Mouse (Mus musculus) stomach, embryonic 16.5 days (tissue): ENCODE data around the gene Gm21679. TPM values are rescaled to one million over a fixed set of nuclear protein-coding genes. Genes with fewer than 3 reads are reported as not detected.
"Not testable (repeated sequence)": the region's sequence is repeated elsewhere in the genome, so short reads cannot be mapped to it uniquely, and the experiment has no call there.

Experiments
- ATAC-seq: fragments of 200-750 bp; cut with Nextera tagmentation; 2 replicates; pipeline ENCODE4 v1.8.0; 2017; ENCODE audit warnings: moderate number of reproducible peaks, moderate TSS enrichment; ENCODE audit not compliant: insufficient read depth, low FRiP score
- H3K27ac ChIP-seq: fragments of 300-500 bp; sonication (generic); 2 replicates; pipeline ENCODE4 v1.5.1; 2014; ENCODE audit warnings: low read length
- H3K27me3 ChIP-seq: fragments of 300-500 bp; sonication (generic); 2 replicates; pipeline ENCODE4 v1.6.1; 2014; ENCODE audit warnings: low read length, control low read depth, mixed read lengths; ENCODE audit not compliant: control insufficient read depth, insufficient read depth
- H3K36me3 ChIP-seq: fragments of 300-500 bp; sonication (generic); 2 replicates; pipeline ENCODE4 v1.6.1; 2014; ENCODE audit warnings: low read length; ENCODE audit not compliant: control insufficient read depth, insufficient read depth
- H3K4me1 ChIP-seq: fragments of 300-500 bp; sonication (generic); 2 replicates; pipeline ENCODE4 v1.6.1; 2014; ENCODE audit warnings: low read length, control low read depth, mixed read lengths; ENCODE audit not compliant: control insufficient read depth, insufficient read depth
- H3K4me2 ChIP-seq: fragments of 300-500 bp; sonication (generic); 2 replicates; pipeline ENCODE4 v1.6.1; 2014; ENCODE audit warnings: low read depth, low read length, mixed read lengths
- H3K4me3 ChIP-seq: fragments of 300-500 bp; sonication (generic); replicated peaks from 2 replicates; pipeline ENCODE4 v1.5.1; 2014; ENCODE audit warnings: mild to moderate bottlenecking, low read length
- H3K9ac ChIP-seq: fragments of 300-500 bp; sonication (generic); 2 replicates; pipeline ENCODE4 v1.6.1; 2014; ENCODE audit warnings: low read length
- H3K9me3 ChIP-seq: fragments of 300-500 bp; sonication (generic); replicated peaks from 2 replicates; pipeline ENCODE4 v1.6.1; 2016; ENCODE audit warnings: low read length, control low read depth; ENCODE audit not compliant: control insufficient read depth
- WGBS: fragments of 180-500 bp; shearing (Covaris S2); extraction: QIAGEN DNeasy Blood & Tissue Kit; methylation state at CpG from one replicate; pipeline ENCODE4 v1.1.7; 2014; 5-methylcytosine and 5-hydroxymethylcytosine counted together
- polyA plus RNA-seq: library from polyadenylated mRNA; unstranded; fragments of >200 nt; fragmentation: Nextera tagmentation; extraction: Ambion mirVana; gene quantifications from 2 replicates; pipeline ENCODE4 v1.2.1, GENCODE M21; 2015

The Gm21679 gene
- polyA plus RNA-seq, result not detected in 2 replicates

GRCm38 (mm10) chrY:29683270-29683669 lies at the start of gene Gm21679:
TSS of gene Gm21679 (minus strand) at chrY:29683370.
- H3K4me1 ChIP-seq, H3K9ac ChIP-seq, H3K36me3 ChIP-seq, H3K4me2 ChIP-seq, H3K9me3 ChIP-seq, ATAC-seq, H3K4me3 ChIP-seq, H3K27ac ChIP-seq, H3K27me3 ChIP-seq: not testable (repeated sequence)
- no CpG with 5 or more reads among the region's 3 CpGs for WGBS
